Mouse (Mus musculus) retina, embryonic 14.5 days (tissue): Measurements from ENCODE around the gene Wdfy2.
"Not testable (repeated sequence)": the region's sequence is repeated elsewhere in the genome, so short reads cannot be mapped to it uniquely, and the experiment has no call there.

ENCODE experiments used
- DNase-seq: peaks from one replicate; pipeline ENCODE4 v3.0.0-alpha.2; 2015; ENCODE audit warnings: low spot score

Wdfy2 gene

GRCm38 (mm10) chr14:62880084-62880851 lies 42.8 kb downstream of the Wdfy2 start:
- DNase-seq, result peak; percentile 62

- DNase-seq, result peak; percentile 6
These were observed 44.7 kb downstream of the Wdfy2 start for GRCm38 (mm10) chr14:62882061-62882614.

DNA sequence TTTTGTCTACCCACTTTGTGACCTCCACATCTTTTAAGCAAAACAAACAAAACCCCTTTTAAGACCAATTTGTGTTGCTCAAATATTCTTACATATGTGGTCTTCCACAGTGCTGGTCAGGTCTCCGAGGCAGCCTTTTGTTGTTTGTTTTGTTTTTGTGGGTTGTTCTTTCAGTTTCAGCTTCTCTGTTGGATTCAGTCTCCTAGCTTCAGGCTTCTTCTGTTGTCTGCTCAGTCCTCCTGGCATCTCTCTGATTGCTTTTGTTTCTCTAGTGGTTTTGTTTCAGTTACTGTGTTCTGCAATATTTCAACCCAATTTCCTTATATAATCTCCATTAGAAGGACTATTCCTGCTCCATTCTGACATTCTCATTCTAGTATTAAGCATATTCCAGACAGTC lies 46.1 kb downstream of the Wdfy2 start:
- no peak for DNase-seq

DNA sequence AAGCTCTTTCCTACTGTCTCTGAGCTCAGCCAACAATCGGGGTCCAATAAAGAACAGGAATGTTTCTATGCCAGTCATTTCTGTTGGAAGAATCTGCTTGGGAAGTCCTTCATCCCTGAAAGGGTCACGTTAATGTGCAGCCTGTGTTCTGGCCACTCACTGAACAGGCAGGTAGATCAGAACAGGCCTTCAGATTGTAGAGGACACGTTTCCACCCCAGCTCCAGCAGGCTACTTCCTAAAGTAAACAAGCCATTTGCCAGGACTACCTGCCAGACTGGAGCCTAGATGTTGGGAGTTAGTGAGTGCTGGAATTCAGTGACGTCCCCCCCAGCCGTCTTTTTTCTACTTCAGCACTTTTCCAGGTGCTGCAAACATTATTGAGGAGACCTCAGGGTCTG lies 46.7 kb downstream of the Wdfy2 start:
- no peak for DNase-seq

GRCm38 (mm10) chr14:62884639-62885038 lies 47.2 kb downstream of the Wdfy2 start:
- no peak for DNase-seq

GRCm38 (mm10) chr14:62885146-62885545 lies 47.7 kb downstream of the Wdfy2 start:
- DNase-seq, result no peak

DNA sequence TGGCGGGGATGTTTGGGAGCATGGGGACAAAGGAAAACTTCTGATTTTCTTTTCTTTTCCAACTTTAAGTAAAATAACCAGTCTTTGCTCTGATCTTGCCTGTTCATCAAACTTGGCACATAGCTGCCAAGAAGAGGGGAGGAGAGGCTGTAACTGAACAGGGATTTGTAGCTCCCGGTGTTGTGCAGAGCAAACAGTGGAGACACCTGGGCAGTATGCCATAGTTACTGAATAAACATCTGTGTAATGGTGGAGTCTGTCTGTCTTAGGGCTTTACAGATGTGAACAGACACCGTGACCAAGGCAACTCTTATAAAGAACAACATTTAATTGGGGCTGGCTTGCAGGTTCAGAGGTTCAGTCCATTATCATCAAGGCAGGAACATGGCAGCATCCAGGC lies 53.9 kb downstream of the Wdfy2 start:
- DNase-seq, result no peak

DNA sequence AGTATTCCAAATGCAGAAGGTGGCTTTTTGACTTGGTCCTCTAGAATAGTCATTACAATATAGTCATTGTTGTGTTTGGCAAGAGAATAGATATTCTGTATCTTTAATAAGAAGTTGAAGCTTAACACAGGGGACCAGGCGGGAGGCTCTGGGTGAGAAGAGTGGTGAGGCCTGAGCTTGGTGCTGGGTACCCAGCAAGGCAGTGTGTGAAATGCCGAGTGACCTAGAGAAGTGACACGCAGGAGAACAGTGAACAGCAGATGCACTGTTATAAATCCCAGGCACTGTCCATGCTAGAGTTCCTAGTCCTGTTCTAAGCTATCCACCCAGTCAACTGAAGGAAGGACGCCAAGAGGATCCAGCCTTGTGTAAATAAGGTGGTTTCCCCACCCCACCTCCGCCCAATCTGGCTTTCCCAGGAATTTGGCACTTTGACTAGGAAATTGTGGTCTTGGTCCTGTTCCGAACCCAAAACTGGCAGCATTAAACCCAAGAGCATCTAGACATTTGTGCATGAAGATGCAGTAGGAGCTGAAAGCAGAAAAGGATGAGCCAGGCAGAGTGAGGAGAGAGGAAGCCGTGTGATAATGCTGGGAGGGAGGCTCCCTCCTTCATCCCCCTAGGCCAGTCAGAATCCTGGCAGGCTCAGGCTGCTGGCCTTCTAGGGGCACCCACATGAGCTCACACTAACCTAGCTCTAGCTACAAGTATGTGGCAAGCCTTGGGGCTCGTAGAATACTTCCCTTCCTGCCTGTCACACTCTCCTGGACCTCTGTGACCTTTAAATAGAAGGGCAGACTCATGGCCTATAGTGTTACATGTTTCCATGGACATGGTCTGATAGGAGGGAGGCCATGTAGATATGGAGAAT lies 55.5 kb downstream of the Wdfy2 start:
- DNase-seq, result no peak

DNA sequence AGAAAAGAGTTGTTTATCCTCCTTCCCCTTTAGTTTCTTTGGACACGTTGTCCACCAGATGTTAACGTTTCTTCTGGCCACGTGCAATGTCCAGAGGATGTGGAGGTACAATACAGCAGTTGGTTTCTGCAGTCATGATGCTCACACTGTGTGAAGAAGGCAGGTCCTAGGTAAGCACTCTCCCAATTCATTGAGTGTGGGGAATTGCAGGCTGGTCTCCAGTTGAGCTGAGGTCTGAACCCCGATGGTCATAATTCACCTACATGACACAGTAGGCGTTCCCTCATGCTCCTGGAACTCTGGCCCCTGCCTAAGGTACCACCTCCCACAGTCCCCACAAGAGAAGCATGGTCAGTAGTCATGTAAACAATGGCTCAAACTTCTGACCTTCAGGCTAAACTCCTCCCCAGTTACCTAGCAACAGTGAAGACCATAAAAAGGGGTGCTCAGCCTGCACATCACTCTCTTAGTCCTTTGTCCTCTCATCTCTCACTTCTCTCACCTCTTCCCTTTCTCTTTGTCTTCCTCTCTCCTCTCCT lies 56.2 kb downstream of the Wdfy2 start:
- not testable (repeated sequence) for DNase-seq

DNA sequence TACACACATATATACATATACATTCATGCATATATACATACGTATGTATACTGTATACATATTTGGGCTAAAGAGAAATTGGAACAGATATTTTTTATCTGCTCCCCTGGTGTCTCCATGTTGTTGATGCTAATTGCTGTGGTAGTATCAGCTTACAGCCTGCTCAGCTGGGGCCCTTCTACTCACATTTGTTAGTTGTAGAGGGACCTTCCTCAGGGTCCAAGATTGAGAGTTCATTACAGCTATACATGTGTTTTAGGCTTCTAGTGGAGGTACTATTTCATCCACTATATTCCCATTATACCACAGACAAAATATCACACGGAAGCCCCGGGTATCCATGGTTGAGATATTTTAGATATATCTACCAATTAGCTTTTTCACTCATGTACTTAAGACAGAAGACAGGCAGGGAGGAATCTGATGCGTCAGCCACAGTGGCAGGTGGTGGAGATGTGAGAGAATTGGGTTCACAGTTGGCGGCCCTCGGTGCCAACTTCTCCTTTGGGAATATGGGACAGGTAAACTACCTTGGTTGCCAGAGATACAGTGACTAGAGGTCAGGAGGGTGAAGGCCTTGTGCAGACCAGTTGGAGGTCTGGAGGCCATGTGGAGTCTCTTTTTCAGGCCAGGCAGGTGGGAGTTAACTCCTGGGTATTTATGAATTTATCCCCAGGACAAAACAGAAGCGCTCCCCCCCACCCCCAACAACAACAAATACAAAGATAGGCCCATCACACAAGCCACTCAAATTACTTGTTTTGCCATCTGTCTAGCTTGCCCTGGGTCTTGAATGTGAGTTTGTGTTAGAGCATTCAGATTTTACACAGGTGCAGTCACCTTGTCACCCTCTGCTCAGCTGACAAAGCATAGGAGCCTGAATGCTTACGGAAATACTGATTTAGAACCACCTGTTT lies 57.7 kb downstream of the Wdfy2 start:
- no peak for DNase-seq

DNA sequence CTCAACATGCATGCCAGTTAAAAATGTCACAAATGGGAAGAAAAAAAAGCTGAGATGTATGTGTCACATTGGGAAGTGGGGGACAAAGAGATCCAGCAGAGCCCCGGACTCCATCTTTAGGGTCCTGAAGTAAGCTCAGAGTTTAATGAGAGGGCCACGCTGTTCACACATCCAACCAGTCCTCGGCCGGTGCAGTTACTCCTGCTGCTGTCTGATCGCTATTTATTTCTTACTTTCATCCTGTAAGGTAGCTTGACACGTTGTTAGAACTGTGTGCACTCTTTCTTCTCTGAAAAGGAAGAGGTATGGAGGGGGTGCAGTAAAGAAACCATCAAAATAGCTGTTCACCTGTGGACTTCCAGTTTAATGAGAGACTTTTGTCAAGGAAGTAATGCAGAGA lies 60.6 kb downstream of the Wdfy2 start:
- no peak for DNase-seq

- DNase-seq, result no peak
These were observed 70.4 kb downstream of the Wdfy2 start for GRCm38 (mm10) chr14:62907888-62908287.

DNA sequence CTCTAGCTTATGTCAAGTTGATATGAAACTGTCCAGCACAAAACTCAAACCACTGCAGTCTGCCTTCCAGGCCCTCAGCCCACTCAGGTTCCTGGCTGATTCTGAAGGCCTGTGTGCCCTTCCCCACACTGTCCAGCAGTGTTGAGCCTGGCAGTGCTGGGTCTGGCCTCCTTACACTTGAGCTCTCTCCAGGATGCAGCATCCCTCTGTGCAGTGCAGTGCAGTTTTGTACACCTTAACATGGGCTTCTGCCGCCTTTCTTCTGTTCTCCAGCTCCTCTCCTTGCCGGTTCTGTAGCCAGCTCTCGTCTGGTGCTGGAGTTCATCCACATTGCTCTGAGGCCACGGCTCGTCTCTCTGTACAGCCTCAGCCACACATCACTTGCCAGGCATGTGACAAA lies 71.1 kb downstream of the Wdfy2 start:
- no peak for DNase-seq

DNA sequence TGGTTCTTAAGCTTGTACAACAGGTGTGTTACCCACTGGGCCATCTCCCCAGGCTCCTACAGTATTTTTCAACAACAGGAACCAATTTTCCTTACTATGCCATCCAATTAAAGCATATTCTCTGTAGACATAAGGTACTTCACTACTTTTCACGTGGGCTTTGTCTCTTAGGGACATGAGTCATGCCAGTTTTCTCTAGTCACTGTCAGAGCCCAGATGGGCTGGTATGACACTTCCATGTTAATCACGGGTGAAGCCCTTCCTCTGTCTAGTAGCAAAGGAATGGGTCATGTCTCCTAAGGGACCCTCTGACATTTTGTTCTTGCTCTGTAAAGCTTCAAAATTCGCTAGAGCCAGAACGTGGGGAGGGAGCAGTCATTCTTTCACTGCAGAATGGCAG lies 73.4 kb downstream of the Wdfy2 start:
- no peak for DNase-seq

- no peak for DNase-seq
These were observed 77.7 kb downstream of the Wdfy2 start for GRCm38 (mm10) chr14:62915146-62915685.

DNA sequence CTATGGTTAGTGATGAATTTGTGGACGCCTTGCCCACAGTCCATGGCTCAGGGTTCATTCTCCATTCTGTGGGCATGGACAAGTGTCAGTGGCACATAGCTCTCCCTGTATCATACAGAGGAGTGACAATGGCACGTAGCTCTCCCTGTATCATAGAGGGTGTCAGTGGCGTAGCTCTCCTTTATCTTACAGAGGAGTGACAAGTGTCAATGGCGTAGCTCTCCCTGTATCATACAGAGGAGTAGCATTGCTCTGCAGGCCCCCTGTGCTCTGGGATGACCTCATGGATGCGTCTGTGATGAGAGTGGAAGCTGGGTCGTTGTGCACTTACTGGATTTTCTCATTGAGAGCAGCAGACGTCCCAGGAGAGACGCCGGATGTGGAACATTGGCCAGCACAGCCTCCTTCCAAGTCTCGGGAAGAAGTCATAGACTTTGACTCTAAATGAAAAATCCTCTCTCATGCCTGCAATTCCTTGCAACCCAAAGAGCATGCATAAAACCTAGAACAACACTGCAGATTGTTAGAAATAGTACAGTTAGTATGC lies 79.1 kb downstream of the Wdfy2 start:
- DNase-seq, result no peak

- DNase-seq, result no peak
These were observed 83.9 kb downstream of the Wdfy2 start for GRCm38 (mm10) chr14:62921401-62921800.

DNA sequence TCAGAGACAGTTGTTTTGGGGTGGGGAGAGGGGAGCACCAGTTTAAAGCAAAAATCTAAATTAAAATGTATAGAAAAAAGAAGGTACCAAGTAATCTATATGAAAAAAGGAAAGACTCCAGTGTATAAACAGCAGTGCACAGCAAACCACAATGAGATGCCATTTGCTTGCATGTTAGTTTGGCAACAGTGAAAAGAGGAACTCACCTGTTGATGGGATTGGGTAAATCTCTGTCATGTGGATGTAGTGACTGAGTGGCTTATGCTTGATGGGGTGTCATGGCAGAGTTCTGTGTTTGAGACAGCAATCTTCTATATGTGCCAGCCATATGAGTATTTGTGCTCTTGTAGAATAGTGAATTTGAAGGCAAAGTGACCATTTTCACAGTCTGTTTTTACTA lies 85.2 kb downstream of the Wdfy2 start:
- no peak for DNase-seq

DNA sequence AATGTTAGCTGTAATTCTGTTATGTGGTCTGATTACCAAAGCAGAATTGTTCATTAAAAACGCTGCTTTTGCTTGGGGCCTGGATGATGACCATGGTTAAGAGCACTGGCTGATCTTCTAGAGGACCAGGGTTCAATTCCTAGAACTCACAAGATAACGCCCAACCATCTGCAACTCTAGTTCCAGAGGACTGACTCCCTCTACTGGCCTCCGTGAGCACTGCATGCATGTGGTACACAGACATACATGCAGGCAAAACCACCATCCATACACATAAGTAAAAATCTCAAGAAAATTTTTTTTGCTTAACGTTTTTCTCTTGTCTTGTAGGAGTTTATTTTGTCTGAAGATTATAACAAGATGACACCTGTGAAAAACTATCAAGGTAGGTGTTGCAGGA lies 87.3 kb downstream of the Wdfy2 start:
- DNase-seq, result no peak

GRCm38 (mm10) chr14:62928101-62928541 lies 90.6 kb downstream of the Wdfy2 start:
- DNase-seq, result no peak

- DNase-seq, result no peak
These were observed 97.9 kb downstream of the Wdfy2 start for GRCm38 (mm10) chr14:62935361-62935760.
